Mouse (Mus musculus): ENCODE data around the gene Ess2.
"Not testable (repeated sequence)": the region's sequence is repeated elsewhere in the genome, so short reads cannot be mapped to it uniquely, and the experiment has no call there.

Gene Ess2

DNA sequence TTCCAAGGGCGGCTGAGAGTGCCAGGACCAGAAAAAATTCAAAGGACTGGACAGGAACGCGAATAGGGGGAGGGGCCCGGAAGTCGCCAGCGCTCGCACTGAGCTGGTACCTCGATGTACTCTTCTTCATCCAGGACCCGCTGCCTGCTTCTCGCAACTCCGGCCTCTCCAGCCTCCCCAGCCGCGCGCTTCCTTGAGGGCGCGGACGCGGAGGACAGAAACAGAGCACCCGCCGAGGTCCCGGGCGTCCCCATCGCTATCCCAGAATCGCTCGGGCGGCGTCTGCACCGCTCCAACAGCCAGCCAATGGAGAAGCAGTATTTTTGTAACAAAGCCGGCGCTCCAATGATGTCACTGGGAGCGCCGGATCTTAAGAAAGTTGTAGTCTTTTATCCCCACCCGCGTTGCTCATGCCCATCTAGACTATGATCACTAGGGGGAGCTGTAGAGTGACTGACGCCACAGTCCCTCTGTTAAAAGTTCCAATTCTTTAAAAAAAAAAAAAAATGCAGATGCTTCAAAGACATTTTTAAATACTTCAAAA lies at the start of gene Ess2:
Gene Ess2, minus strand, starts transcription at position 297 of the 544 bp plus-strand sequence.
- peak; percentile 86 for DNase-seq (ENCODE audit: low spot score)

DNA sequence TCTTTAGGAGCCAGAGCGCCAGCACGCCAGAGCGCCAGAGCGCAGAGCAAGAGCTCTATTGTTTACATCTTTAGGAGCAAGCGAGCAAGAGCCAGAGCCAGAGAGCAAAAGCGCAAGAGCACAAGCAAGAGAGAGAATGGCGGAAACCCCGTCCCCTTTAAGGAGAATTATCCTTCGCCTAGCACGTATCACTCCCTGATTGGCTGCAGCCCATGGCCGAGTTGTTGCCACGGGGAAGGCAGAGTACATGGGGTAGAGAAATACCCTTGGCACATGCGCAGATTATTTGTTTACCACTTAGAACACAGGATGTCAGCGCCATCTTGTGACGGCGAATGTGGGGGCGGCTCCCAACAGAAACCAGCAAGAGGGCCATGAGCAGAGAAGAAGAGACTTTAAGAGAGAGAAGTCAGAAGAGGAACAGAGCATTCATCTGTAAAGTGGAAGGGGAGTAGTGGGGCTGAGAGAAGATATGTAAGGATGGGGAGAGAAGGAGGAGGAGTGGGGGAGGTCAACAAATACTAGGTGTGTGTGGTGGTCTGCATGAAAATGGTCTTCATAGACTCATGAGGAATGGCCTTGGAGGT lies 45.0 kb upstream of the Ess2 start:
- DNase-seq (ENCODE audit: low spot score), result not testable (repeated sequence)

DNA sequence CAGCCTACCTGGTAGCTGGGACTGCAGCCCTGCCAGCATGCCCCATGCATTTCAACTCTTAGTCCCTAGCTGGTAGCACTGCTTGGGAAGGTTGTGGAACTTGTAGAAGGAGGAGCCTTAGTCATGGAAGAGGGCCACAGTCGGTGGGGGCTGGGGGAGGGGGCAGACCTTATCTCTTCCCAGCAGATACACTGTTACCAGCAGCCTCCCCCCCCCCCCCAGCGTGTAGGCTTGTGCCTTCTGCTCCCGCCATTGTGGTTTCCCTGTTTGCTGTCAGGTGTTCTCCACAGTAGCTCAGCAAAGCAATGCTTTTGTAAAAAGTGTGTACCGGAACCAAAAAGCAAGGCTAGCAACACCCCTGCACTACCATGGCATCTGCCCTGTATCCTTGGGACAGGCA lies 40.5 kb upstream of the Ess2 start:
- no peak for DNase-seq (ENCODE audit: low spot score)

DNA sequence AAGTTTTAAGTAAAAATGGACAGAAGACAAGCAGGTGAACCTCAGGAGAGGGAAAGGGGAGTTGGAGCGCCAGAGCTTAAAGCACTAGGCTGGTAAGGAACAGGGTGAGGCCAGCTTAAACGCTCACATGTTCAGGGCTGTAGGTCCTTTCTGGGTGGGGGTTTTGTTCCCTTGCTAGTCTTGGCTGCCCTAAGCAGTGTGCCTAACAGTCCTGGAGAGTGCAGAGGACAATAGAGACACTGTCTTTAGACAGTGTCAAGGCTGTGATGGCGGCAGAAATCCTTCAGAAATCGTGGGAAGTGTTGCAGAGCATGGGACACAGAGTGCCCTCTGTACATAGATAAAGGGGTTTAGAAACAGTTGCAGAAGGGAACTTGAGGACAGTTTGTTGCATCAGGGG lies 38.9 kb upstream of the Ess2 start:
- no peak for DNase-seq (ENCODE audit: low spot score)

DNA sequence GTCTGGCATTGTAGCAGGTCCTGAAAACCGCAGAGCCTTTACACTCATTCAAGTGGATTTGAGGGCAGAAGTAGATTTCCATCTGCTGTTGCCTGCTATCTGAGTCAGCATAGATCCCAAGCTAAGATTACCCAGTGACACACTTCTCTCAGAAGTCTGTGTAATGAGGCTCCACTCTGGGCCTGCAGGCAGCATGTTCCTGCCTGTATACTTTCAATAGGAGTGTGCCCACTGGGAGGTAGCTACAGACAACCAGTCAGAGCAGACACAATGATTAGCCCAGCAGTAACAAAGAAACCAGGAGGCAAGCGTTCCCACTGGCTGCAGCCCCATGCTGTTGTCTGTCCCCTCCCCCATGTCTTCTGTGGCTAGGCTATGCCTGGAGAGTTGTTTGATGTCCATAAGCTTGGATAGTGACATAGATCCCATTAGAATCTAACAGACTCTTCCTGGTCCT lies 38.3 kb upstream of the Ess2 start:
- DNase-seq (ENCODE audit: low spot score), result no peak

DNA sequence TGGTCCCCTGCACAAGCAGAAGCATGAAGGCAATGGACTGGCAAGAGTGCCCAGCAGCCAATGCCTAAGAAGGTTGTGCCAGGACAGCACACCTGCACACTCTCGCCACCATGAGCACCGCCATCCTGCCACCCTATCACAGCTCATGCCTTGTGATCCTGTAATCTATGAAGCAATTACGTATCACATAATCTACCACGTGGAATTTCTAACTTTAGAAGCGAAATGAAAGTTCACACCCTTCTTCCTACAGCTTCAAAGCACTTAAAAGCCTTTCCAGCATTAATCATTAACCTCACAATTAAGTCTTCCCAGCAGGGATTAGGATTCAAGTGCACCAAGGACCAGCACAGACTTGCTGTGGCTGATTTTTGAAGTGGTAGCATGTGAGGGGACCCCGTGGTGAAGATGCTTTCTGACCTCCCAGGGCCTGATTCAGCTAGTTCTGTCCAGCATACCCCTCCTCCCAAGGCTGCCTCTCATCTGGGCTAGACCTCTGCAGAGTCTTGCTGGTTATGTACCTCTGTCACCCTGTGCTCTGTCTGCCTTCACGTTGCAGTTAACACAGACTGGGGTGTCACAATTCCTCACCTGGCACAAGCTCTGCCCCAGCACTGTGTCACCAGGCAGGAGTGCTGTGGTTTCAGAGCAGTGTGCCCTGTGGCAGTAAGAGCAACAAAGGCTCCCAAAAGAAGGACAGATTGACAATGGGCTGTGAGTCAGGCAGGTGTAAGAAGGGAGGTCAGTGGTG lies 34.1 kb upstream of the Ess2 start:
- no peak for DNase-seq (ENCODE audit: low spot score)

DNA sequence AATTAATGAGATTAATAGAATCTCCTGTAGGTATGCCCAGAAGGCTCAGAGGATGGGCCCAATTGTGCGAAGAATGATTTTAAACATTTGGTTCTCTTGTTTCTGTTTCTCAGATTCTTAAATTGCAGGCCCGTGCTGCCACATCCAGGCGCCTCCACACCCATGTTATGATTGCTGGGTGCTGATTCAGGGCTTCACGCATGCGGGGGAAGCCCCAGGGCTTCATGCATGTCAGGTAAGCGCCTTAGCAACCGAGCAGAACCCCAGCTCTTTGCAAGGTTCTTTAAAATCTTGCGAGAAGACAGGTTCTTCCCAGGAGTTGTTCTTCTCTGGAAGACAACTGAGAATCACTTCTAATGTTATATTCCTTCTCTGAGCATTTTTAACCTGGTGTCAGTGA lies 32.3 kb upstream of the Ess2 start:
- DNase-seq (ENCODE audit: low spot score), result no peak

DNA sequence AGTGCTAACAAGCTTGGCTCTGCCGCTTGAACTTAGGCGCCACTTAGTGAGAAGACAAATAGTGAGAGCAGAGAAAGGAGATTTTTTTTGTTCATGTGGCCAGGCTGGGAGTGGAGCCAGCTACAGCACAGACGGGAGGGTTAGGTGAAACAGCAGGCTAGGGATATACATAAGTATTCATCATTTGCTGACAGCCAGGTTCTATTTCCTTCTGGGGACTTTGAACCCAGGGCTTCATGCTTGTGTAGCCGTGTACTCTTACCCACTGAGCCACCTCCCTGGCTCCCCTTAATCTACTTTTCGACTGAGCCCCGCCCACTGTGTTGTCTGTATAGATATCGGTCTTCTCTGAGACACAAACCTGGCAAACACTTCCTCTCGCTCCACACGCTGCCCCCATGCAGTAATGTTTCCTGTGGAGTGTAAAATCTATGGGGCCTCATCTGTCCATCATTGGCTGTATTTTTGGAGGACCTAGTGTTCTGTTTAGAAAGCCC lies 28.2 kb upstream of the Ess2 start:
- no peak for DNase-seq (ENCODE audit: low spot score)

DNA sequence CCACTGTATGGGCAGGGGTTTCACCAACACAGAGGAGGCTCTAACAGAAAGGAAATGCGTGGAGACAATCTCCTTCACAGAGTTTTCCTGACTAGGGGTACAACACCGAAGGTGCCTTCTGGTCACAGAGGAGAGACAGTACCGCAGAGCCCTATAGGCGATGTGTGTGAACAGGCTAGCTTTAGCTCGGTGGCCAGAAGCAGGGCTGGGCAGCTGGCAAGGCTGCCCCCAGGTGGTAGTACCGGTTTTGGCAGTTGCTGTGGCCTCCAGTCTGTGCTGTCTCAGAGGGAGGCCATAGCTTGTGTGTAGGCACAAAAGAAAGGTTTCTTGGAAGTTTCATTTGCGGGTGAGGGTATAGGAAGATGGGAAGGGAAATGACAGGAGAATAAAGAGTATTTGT lies 27.7 kb upstream of the Ess2 start:
- DNase-seq (ENCODE audit: low spot score), result peak; percentile 77

DNA sequence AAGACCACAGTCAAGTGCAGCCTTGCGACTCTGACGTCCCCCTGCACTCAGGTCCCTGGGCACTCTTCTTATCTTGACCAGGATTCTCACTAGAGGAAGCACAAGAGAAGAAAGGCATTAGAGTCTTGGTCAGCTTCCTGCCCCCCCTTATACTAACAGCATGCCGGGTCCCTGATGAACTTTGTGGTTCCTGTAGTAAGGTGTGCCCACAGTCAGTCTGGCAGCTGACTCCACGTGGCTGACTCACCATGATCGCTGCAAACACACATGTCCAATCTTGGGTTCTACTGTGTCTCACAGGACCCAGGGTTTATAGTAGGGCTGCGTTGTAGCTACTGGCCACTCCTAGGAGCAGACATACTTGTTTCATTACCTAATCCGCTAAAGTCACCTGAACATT lies 27.0 kb upstream of the Ess2 start:
- no peak for DNase-seq (ENCODE audit: low spot score)

DNA sequence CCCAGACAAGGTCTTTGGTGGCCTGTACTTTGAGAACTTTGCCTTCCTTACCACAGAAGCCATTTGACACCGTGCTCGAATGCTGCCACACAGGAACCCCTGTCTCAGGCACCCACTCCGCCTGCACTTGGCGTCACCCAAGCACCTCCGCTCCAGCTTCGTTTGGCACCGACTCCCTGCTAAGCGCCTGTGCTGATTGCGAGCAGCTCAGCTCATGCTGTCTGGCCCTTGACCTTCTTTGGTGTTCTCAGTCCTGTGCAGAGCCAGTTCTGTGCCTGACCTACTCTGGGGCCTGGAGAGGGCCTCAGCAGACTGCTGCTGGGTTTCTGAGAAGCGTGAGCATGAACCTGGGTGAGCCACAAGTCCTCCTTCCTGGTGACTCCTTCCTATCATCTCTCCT lies 25.6 kb upstream of the Ess2 start:
- DNase-seq (ENCODE audit: low spot score), result no peak

DNA sequence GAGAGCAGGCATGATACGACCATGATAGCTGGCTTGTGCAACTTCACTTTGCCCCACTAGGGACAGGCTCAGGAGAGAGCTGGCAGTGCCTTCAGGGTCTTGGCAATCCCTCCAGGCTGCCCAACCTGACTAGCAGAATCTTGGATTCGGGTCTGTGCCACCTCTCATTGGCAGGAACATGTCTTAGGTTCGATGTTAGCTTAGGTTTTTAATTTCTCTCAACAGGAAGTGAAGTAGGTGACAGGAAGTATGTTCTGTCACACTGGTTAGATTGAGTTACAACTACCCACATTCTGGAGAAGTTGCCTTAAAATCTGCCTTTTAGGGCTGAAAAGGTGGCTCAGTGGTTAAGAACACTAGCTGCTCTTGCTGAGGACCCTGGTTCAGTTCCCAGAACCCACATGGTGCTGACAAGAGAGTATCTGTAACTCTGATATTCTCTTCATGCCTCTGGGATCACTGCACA lies 23.3 kb upstream of the Ess2 start:
- DNase-seq (ENCODE audit: low spot score), result no peak

DNA sequence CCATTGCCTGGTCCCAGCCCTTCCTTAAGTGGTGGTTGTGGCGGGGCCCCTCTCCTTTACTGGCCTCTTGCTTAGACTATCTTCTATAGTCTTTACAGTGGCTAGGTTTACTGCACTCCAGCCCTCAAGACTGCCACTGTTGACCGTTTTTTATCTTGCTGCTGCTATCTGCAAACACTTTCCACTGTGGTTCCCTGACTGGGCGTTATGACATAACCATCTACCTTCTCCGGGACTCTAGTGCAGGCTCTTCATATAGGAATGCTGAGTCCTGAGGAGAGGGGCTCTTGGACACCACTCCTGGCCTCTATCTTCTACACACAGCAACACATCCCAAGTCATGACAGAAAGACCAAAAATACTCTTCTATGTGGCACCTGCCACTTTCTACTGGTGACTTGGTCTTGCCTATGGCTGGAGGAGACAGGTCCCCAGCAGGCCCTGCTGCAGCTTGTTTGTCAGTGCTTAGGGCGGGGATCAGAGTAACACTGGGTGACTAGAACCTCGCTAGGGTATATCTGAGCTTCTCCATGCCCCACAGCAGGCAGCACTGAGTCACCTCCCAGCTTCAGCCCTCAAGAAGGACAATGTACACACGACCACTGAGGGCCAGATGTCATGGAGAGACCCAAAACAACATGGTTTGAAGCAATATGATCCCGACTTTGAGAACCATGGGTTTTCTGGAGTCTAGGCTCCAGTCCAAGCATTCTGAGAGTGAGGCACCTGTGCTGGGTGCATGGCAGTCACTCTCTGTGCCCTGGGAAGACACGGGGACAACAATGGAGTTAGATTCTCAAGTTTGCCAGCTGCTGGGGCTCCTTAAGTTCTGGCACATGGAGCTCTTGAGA lies 22.7 kb upstream of the Ess2 start:
- no peak for DNase-seq (ENCODE audit: low spot score)

DNA sequence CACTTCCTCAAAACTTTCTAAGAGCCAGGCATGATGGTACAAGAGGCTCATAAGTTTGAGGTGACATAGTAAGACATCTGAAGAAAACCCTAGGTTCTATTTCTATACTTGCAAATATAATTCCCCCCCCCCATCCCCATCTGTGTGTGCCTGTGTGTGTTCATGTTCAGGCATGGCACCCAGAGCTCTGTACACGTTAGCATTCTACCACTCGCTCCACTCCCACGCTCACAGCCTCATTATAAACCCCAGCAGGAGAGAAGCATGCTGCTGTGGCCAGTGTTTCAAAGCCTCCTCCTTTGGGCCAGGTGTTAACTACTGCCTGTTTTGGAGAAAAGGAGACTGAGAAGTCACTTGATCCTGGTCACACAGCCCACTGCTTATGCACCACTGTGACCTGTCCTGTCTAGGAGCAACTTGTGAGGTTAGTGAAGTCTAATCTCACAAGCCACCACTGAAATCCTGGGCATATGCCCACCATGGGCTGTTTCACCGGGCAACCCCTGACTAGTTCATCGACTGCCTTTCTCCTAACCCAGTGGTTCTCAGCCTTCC lies 20.8 kb upstream of the Ess2 start:
- DNase-seq (ENCODE audit: low spot score), result no peak

DNA sequence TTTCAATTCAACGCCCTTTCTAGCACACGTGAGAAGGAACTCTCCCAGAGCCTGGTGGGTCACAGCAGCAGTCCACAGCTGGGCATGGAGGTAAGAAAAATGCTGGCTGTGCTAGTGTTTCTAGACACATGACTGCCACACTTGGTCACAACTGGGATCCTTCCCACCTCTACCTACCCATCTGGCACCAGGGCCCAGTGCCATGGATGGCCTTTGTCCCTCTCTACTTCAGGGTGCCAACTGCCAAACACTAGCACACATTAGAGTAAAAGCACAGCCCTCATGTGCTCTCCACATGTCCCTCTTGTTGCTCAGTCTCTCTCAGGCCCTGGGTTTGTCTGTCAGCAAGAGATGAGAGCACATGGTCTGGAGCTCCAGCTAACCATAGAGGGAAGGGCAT lies 18.5 kb upstream of the Ess2 start:
- no peak for DNase-seq (ENCODE audit: low spot score)

DNA sequence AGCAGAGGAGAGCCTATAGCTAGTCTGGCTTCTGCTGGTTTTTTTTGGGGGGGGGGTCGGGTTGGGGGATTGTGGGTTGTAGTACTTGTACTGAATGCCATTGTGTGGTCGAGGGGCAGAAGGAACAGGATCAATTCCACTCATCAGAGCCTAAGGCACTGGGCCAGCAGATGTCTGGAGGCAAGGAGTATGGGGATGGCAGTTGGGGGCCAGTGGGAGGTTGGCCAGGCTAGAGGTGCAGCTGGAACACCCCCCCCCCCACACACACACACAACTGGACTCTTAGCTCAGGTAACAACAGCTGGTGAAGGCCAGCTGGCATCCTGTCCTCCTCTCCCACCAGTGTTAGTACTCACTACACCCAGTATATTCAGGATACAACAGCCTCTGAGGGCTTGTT lies 18.1 kb upstream of the Ess2 start:
- no peak for DNase-seq (ENCODE audit: low spot score)

DNA sequence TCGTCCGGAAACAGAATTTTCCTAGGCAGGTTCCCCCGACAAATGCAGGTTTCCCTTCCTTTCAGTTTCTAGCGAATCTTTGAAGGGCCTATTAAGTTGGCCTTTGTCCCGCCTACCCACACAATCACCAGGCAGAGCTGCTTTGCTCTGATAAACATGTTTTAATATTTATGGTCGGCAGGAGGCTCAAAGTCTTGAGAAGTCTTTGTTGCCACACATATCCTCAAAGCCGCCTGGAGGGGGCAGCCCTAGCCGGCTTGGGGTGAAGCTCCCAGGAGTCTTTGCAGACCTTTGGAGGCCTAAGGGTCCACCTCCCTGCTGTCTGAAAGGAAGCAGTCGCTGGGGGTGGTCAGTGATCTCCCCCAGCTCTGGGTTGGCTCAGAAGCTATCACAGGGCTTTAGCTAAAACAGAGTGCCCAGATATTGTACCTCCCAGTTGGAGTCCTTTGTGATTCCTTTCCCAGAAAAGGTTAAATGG lies 17.5 kb upstream of the Ess2 start:
- peak; percentile 79 for DNase-seq (ENCODE audit: low spot score)

DNA sequence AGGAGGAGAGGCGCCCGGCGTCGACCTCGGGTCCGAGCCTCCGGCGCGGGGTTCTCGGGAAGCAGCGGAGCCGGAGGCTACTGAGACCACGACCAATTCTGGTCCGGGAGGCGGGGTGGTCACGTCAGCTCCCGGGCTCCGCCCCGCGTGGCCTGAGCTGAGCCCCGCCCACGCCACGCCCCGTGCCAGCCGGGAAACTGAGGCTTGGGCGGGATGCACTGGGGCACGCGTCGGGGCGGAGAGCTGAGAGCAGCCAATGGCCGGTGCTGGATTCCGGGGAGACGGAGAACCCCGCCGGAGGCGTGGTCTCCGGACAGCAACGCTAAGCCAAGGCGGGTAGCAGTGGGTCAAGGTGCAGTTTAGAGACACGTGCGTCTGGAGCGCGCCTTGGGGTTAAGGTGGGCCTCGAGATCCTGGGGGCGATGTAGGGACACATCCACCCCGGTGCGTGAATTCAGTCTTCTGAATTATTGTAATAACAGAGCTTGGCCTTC lies 17.0 kb upstream of the Ess2 start, which contains the start of gene Slc25a1:
Gene Slc25a1, minus strand, starts transcription at position 133 of the 494 bp plus-strand sequence.
- DNase-seq (ENCODE audit: low spot score), result peak; percentile 87

DNA sequence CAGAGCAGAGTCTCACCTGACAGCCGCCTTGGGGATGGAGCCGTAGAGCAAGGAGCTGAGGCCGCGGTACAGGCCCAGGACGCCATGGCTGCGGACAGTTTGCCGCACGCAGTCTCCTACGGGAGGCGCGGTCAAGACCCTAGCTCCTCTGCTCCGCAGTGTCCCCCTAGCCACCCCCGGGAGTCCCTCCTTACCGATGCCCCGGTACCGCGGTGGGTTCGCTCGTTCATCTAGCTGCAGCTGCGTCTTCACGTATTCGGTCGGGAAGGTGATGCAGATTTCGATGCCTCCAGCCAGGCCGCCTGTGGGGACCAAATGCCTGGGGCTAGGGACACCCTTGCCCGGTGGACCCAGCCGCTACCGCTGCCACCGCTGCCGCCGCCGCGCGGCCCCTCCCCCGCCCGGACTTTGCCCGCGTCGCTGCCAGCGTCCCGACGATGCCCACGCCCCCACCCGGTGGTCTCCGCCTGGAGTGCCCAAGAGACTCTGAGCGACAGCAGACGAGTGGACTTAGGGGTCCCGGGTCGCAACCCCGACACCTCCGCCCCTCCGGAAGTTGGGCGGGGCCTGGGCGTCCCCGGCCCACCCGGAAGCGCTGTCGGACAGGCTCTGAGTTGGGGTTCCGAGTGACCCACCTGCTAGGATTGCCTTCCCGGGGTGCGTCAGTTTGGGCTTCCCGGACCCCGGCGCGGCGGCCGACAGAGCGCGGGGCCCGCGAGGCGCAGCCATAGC lies 16.4 kb upstream of the Ess2 start:
- no peak for DNase-seq (ENCODE audit: low spot score)

DNA sequence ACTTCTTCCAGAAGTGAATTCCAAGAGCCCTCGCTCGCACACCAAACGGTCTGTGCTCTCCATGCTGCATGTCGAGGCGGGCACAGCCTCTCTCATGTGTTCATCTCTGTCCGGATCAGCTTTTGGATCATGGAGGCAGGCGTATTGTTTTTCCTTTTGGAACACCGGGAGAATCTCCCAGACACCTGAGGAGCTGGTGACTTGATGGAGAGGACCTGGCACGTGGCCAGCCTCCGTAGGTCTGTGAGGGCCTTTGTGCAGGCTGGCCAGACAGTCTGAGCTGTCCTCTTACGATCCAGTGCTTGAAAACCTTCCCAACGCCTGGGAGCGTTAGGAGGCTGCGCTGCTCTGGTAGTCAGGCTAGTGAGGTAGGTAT lies 11.0 kb upstream of the Ess2 start:
- no peak for DNase-seq (ENCODE audit: low spot score)

Data from ovary, postnatal 36 days (tissue).